Mouse (Mus musculus): ENCODE results near the gene BC048671.

BC048671 gene

DNA sequence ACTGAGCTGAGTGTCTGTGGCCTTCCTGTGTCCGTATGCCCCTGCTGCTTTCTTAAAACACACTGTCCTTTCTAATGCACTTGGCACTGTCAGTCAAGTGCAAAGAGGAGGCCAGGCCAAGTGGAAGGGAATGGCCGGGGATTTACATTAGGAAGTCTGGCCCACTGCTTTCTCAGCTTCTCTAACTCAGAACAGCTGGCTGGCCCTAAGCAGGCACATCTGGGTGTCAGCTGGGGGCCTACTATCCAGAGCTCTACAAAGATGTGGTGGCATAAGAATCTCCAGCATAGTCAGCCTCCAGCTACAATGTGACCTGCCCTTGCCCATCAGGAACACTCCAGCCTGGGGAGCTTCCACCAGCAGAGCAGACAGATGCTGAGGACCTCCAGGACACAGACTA lies 49.0 kb downstream of the BC048671 start:
- no peak for DNase-seq (ENCODE audit: low read depth in 1 of 2, low spot score in 2 of 2)
